Mouse (Mus musculus): ENCODE results near the gene Il17re.

Il17re gene

GRCm38 (mm10) chr6:113483100-113483615, 24.9 kb downstream of the Il17re start, which contains the start of gene Creld1:
Gene Creld1, plus strand, starts transcription at chr6:113483297.
- in situ Hi-C loops (cut with MboI; ENCODE audit: low sequenced_read_pairs): no loop called here

- in situ Hi-C loops (cut with MboI; ENCODE audit: low sequenced_read_pairs): no loop called here
Measured at GRCm38 (mm10) chr6:113483729-113484128, 25.4 kb downstream of the Il17re start.

- in situ Hi-C loops (cut with MboI; ENCODE audit: low sequenced_read_pairs): no loop called here
Measured at GRCm38 (mm10) chr6:113487125-113487576, 28.9 kb downstream of the Il17re start.

- in situ Hi-C loops (cut with MboI; ENCODE audit: low sequenced_read_pairs): no loop called here
Measured at GRCm38 (mm10) chr6:113489410-113489809, 31.1 kb downstream of the Il17re start.

- in situ Hi-C loops (cut with MboI; ENCODE audit: low sequenced_read_pairs): no loop called here
Measured at GRCm38 (mm10) chr6:113492101-113492864, 34.0 kb downstream of the Il17re start.

GRCm38 (mm10) chr6:113494258-113494788, 36.0 kb downstream of the Il17re start:
- in situ Hi-C loops (cut with MboI; ENCODE audit: low sequenced_read_pairs): no loop called here

- in situ Hi-C loops (cut with MboI; ENCODE audit: low sequenced_read_pairs): no loop called here
Measured at GRCm38 (mm10) chr6:113495071-113495675, 36.9 kb downstream of the Il17re start.

GRCm38 (mm10) chr6:113499346-113499745, 41.1 kb downstream of the Il17re start:
- in situ Hi-C loops (cut with MboI; ENCODE audit: low sequenced_read_pairs): no loop called here

- in situ Hi-C loops (cut with MboI; ENCODE audit: low sequenced_read_pairs): no loop called here
Measured at GRCm38 (mm10) chr6:113501388-113502084, 43.3 kb downstream of the Il17re start, which contains the start of gene Prrt3. Gene Prrt3, minus strand, starts transcription at chr6:113501931.

- in situ Hi-C loops (cut with MboI; ENCODE audit: low sequenced_read_pairs): no loop called here
Measured at GRCm38 (mm10) chr6:113502801-113503200, 44.5 kb downstream of the Il17re start.

GRCm38 (mm10) chr6:113505689-113506088, 47.4 kb downstream of the Il17re start:
- in situ Hi-C loops (cut with MboI; ENCODE audit: low sequenced_read_pairs): no loop called here

- in situ Hi-C loops (cut with MboI; ENCODE audit: low sequenced_read_pairs): no loop called here
Measured at GRCm38 (mm10) chr6:113507130-113507529, 48.8 kb downstream of the Il17re start.

GRCm38 (mm10) chr6:113508272-113508946, 50.1 kb downstream of the Il17re start:
- in situ Hi-C loops (cut with MboI; ENCODE audit: low sequenced_read_pairs): no loop called here

- in situ Hi-C loops (cut with MboI; ENCODE audit: low sequenced_read_pairs): no loop called here
Measured at GRCm38 (mm10) chr6:113508947-113509280, 50.6 kb downstream of the Il17re start.

- in situ Hi-C loops (cut with MboI; ENCODE audit: low sequenced_read_pairs): no loop called here
Measured at GRCm38 (mm10) chr6:113513944-113514343, 55.7 kb downstream of the Il17re start.

GRCm38 (mm10) chr6:113514600-113514999, 56.3 kb downstream of the Il17re start:
- in situ Hi-C loops (cut with MboI; ENCODE audit: low sequenced_read_pairs): no loop called here

GRCm38 (mm10) chr6:113517434-113518080, 59.3 kb downstream of the Il17re start:
- in situ Hi-C loops (cut with MboI; ENCODE audit: low sequenced_read_pairs): no loop called here
